Mouse (Mus musculus): ENCODE results near the gene Gm42417. TPM values are rescaled to one million over a fixed set of nuclear protein-coding genes. Genes with fewer than 3 reads are reported as not detected.

Gm42417 gene
- polyA plus RNA-seq, 1 experiment from 2014 or later: 0.36 TPM

GRCm38 (mm10) chr1:36562388-36562787 is 23.2 kb upstream of the Gm42417 start:
- 70% methylated on average over 4 of the region's 4 CpGs for WGBS
- no peaks in the 10 kb centered on the region for H3K9me3 ChIP-seq (replicated peaks)
- no peak overlapping the region for H3K9ac ChIP-seq (replicated peaks)
- H3K36me3 ChIP-seq: no peaks in the 10 kb centered on the region
- no peak for ATAC-seq (ENCODE audit: low FRiP score)
- no peak overlapping the region for H3K27ac ChIP-seq (replicated peaks)
- H3K4me1 ChIP-seq: peaks cover 17% of the 10 kb centered on the region
- H3K27me3 ChIP-seq (replicated peaks): no peaks in the 10 kb centered on the region
- no peak overlapping the region for H3K4me3 ChIP-seq (replicated peaks)
- no peak overlapping the region for H3K4me2 ChIP-seq

- no peak overlapping the region for H3K9ac ChIP-seq (replicated peaks)
- no peak overlapping the region for H3K27ac ChIP-seq (replicated peaks)
- WGBS: 48% methylated on average over 6 of the region's 6 CpGs
- H3K27me3 ChIP-seq (replicated peaks): no peaks in the 10 kb centered on the region
- H3K4me3 ChIP-seq (replicated peaks): no peak overlapping the region
- ATAC-seq (ENCODE audit: low FRiP score): no peak
- no peaks in the 10 kb centered on the region for H3K9me3 ChIP-seq (replicated peaks)
- no peak overlapping the region for H3K4me2 ChIP-seq
- H3K36me3 ChIP-seq: no peaks in the 10 kb centered on the region
- peaks cover 16% of the 10 kb centered on the region for H3K4me1 ChIP-seq
Measured at GRCm38 (mm10) chr1:36560903-36561302, 21.7 kb upstream of the Gm42417 start.

DNA sequence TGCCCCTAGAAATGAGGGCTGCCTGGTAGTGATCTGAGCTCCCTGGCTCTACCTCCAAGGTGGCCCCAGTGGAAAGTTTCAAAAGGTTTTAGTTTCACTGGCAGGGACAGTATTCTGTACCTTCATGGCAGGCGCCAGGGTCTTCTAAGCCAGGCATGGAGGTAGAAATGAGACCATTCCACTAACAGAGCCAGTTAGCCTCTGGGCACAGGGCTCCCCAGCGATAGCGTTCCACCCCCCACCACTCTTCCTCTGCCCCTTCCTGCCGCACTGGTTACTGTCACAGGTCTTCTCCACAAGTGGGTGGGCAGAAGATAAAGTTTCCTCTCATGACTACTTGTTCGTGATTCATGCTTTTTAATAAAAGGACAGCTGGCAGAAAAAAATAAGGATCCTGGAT is 20.7 kb upstream of the Gm42417 start:
- no peak overlapping the region for H3K4me3 ChIP-seq (replicated peaks)
- peaks cover 26% of the 10 kb centered on the region for H3K4me1 ChIP-seq
- 61% methylated on average over 5 of the region's 5 CpGs for WGBS
- no peaks in the 10 kb centered on the region for H3K36me3 ChIP-seq
- ATAC-seq (ENCODE audit: low FRiP score): no peak
- H3K4me2 ChIP-seq: no peak overlapping the region
- H3K9me3 ChIP-seq (replicated peaks): no peaks in the 10 kb centered on the region
- H3K27ac ChIP-seq (replicated peaks): no peak overlapping the region
- no peak overlapping the region for H3K9ac ChIP-seq (replicated peaks)
- H3K27me3 ChIP-seq (replicated peaks): no peaks in the 10 kb centered on the region

DNA sequence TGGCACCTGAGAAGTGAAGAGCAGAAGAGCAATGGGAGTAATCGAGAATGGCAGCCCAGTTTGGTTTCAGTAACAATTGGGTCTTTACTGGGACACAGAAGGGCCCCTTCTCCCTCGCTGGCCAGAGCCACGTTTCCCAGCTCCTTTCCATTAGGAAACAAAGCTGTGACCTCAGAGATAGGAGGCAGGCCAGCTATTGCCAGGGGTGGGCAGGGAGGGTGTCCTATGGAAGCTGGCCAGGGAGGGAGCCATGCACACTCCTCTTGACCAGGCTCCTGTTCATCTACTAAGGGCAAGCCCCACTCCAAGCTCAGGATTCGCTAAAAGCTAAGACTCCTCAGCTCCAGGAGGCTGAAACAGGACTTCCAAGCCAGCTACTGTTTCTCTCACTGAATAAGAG is 20.0 kb upstream of the Gm42417 start:
- 5% methylated on average over 4 of the region's 4 CpGs for WGBS
- Histone ChIP-seq H3K27me3 (replicated peaks) (no peaks in the 10 kb centered on the region), H3K27ac (replicated peaks) (no peak overlapping the region), H3K36me3 (0 out of 2 replicates have a peak, but pooled peaks cover 6% of the 10 kb centered on the region), H3K9ac (replicated peaks) (no peak overlapping the region), H3K4me3 (replicated peaks) (no peak overlapping the region), H3K4me2 (peak overlapping the region; percentile 95; the same call in 1 of the 2 replicates), H3K9me3 (replicated peaks) (no peaks in the 10 kb centered on the region), H3K4me1 (peaks cover 32% of the 10 kb centered on the region)
- no peak for ATAC-seq (ENCODE audit: low FRiP score)

- under 1% methylated on average over 51 of the region's 69 CpGs for WGBS
- peak; percentile 68 for ATAC-seq (ENCODE audit: low FRiP score)
- Histone ChIP-seq H3K4me3 (replicated peaks) (peak within 1 kb of the TSS; percentile 96), H3K36me3 (peaks cover 14% of the 10 kb centered on the region), H3K4me1 (peaks cover 40% of the 10 kb centered on the region), H3K9me3 (replicated peaks) (no peaks in the 10 kb centered on the region), H3K9ac (replicated peaks) (peak within 1 kb of the TSS; percentile 97), H3K4me2 (peak within 1 kb of the TSS; percentile 95), H3K27ac (replicated peaks) (peak within 1 kb of the TSS; percentile 96), H3K27me3 (replicated peaks) (no peaks in the 10 kb centered on the region)
Measured at GRCm38 (mm10) chr1:36558031-36558993, 19.1 kb upstream of the Gm42417 start, which contains the start of gene Sema4c. Sema4c (minus strand) TSS chr1:36558349.

DNA sequence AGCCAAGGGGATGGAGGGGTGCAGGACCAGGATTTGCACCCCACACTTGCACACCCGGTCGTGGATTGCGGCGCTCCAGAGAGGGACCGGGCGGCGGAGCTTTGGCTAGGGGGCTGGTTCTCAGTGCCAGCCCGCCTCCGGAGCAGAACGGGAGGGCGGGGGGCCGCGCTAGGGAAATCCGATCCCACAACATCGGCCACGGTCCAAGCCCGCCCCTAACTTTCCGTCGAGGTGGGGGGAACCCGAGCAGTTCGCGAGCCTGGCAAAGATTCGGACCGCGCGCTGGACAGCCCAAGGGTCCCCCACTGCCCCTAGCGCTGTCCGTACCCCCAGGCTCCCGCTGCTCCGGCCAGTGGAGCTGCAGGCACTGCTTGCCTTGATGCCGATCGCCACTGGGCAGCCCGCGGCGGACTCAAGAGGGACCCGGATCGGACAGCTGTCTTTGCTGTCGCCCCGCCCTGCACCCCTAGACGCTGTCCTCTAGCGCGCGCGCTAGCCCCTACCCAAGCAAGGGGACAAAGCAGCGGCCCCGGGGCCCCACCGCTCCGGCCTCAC is 18.3 kb upstream of the Gm42417 start:
- WGBS: 0% methylated on average over 47 of the region's 48 CpGs
- Histone ChIP-seq H3K4me1 (peaks cover 40% of the 10 kb centered on the region), H3K27me3 (replicated peaks) (no peaks in the 10 kb centered on the region), H3K4me2 (peak overlapping the region; percentile 95), H3K9me3 (replicated peaks) (no peaks in the 10 kb centered on the region), H3K9ac (replicated peaks) (peak overlapping the region; percentile 97), H3K36me3 (peaks cover 22% of the 10 kb centered on the region), H3K4me3 (replicated peaks) (peak overlapping the region; percentile 96), H3K27ac (replicated peaks) (peak overlapping the region; percentile 96)
- peak; percentile 68 for ATAC-seq (ENCODE audit: low FRiP score)

DNA sequence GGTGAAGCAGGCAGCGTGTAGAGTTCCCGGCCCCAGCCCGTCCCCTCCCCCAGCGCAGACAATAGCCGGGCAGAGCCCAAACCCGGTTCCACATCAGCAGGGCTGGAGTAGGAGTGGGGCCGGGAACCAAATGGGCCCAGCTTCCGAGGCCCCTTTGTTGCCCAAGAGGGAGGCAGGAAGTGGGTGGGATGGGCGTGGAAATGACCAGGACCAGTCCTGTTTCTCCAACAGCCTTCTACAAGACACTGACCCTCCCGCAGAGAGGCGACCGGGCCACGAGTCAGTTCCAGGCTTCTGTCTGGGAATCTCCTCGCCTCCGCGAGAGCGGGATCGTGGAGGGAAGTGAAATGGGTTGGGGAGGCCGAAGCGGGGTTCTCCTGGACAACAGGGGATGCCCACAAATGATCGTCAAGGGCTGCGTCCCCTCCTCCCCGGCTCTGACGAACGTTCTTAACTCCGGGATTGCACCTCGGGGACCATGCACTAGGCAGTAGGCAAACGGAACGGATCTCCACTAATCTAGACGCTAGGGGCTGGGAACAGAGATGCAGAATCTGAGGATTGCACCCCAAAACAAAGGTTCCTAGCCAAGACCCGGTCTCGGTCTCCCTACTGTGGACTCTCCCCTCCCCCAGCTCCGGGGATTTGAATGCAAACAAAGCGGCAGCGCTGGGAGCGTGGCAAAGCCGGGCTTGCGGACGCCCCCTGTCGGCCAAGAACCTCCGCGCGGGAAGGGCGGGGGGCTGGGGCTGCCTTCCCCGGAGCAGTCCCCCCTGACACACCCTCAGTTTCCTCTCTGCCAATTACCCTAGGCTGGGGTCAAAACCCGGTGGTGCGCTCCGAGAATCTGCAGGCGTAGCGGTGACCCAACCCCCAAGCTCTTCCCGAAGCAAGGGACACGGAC is 17.6 kb upstream of the Gm42417 start:
- Histone ChIP-seq H3K4me3 (replicated peaks) (peak overlapping the region; percentile 96), H3K9ac (replicated peaks) (peak overlapping the region; percentile 97), H3K27me3 (replicated peaks) (no peaks in the 10 kb centered on the region), H3K27ac (replicated peaks) (peak overlapping the region; percentile 96), H3K4me1 (peaks cover 40% of the 10 kb centered on the region), H3K4me2 (peak overlapping the region; percentile 95), H3K36me3 (peaks cover 29% of the 10 kb centered on the region), H3K9me3 (replicated peaks) (no peaks in the 10 kb centered on the region)
- under 1% methylated on average over 50 of the region's 52 CpGs for WGBS
- ATAC-seq (ENCODE audit: low FRiP score): peak; percentile 84

DNA sequence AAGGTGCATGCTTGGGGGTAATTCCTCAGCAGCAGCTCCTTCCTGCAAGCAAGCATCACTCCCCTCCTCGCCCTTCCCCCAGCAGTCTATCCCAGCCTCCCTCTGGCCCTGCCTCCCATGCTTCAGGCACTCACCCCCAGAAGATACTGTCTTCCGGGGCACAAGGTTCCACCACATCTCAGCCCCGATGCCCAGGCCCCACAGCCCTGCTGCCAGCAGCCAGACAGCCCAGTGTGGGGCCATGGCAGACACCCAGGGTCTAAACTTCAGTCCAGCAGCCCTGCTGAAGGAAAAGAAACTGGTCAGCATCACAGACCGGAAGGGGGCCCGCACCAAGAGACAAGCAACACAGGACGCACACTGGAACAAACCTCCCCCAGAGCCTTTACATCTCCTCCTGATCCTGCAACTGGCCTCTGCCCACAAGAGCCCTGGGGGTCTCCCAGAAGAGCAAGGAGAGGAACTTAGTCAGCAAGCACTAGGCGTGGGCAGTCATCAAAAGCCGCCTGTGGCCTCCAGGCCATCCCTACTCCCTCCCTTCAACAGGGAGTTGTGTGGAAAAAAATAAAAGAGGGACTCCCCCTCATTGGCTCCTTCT is 16.7 kb upstream of the Gm42417 start:
- Histone ChIP-seq H3K4me3 (replicated peaks) (peak overlapping the region; percentile 96), H3K27ac (replicated peaks) (peak overlapping the region; percentile 96), H3K36me3 (peaks cover 38% of the 10 kb centered on the region), H3K4me2 (peak overlapping the region; percentile 95), H3K9me3 (replicated peaks) (no peaks in the 10 kb centered on the region), H3K4me1 (peaks cover 45% of the 10 kb centered on the region), H3K9ac (replicated peaks) (peak overlapping the region; percentile 97), H3K27me3 (replicated peaks) (no peaks in the 10 kb centered on the region)
- ATAC-seq (ENCODE audit: low FRiP score): no peak
- 1% methylated on average over 8 of the region's 8 CpGs for WGBS

DNA sequence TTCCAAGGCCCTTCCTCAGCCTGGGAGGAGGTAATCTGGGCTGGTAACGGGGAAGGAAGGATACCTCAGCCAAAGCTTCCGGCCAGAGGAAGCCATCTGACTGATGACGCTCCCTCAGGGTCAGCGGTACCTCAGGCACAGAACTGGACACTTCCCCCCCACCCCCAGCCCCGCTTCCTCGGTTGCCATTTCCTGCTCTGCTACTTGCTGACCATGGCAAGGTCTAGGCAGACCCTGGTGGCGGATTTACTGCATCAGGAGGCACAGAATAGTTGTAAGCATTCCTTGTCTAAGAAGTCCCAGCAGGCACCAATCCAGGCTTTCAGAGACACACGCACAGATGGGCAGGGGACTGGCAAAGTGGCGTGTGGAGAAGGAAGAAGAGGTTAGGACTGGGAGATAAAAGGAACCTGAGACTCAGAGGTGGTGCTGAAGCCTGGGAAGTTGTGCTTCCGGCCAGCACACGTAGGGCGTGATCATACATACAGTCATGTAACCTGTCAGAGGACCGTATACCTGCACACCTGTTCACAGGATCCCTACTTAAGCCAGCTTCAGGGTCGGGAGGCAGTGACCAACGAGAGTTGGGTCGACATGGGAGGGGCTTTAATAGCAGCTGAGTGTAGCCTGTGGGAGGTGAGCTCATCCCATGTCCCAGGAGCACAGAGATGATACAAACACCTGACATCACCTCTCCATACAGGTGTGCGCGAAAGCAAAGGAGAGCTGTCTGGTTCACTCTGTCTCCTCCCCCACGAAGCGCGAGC is 15.6 kb upstream of the Gm42417 start:
- peak overlapping the region; percentile 97 for H3K9ac ChIP-seq (replicated peaks)
- ATAC-seq (ENCODE audit: low FRiP score): no peak
- H3K9me3 ChIP-seq (replicated peaks): no peaks in the 10 kb centered on the region
- H3K27me3 ChIP-seq (replicated peaks): no peaks in the 10 kb centered on the region
- H3K4me2 ChIP-seq: peak overlapping the region; percentile 95
- H3K27ac ChIP-seq (replicated peaks): peak overlapping the region; percentile 96
- peak overlapping the region; percentile 96 for H3K4me3 ChIP-seq (replicated peaks)
- WGBS: 58% methylated on average over 21 of the region's 21 CpGs
- peaks cover 48% of the 10 kb centered on the region for H3K36me3 ChIP-seq
- peaks cover 49% of the 10 kb centered on the region for H3K4me1 ChIP-seq

GRCm38 (mm10) chr1:36552506-36552905 is 13.3 kb upstream of the Gm42417 start:
- H3K4me2 ChIP-seq: no peak overlapping the region

More at GRCm38 (mm10) chr1:36552506-36552905, 13.3 kb upstream of the Gm42417 start:
- ATAC-seq (ENCODE audit: low FRiP score): no peak
- no peak overlapping the region for H3K9ac ChIP-seq (replicated peaks)
- no peak overlapping the region for H3K27ac ChIP-seq (replicated peaks)
- H3K27me3 ChIP-seq (replicated peaks): no peaks in the 10 kb centered on the region
- peaks cover 59% of the 10 kb centered on the region for H3K4me1 ChIP-seq
- H3K4me3 ChIP-seq (replicated peaks): no peak overlapping the region
- no peaks in the 10 kb centered on the region for H3K9me3 ChIP-seq (replicated peaks)
- peaks cover 58% of the 10 kb centered on the region for H3K36me3 ChIP-seq
- 92% methylated on average over 16 of the region's 16 CpGs for WGBS
